ENCODE assay signal across 27 mouse cellular contexts in the genomic region with DNA sequence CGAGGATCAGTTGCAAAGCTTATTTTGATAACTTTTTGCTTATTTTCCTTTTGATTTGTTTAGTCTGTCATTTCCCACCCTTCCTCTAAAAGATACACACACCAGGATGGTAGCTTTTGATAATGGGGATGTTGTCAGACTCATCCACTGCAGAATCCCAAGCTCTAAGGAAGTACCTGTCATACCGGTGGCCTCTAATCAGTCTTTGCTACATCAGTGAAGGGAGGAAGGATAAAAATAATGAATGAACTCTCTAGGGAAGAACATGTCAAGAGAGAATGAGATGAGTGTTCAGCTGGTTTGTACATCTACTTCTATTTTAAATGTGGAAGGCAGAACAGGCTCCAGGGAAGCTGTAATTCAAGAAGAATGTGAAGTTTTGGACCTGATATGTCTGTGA. TPM values are rescaled to one million over a fixed set of nuclear protein-coding genes. Genes with fewer than 3 reads are reported as not detected.
DNase-seq lines count a peak whose midpoint lies in the region; ATAC-seq lines count a peak whose summit lies in the region.
"Had no signal": no experiment of that assay in that cellular context is flagged by ENCODE, and none has a peak within 500 bp of the region (broad histone marks: within the 10 kb centered on the region; RNA-seq: fewer than 3 reads in every experiment).

No protein-coding gene starts in this region.

- DNase-seq in forebrain, embryonic 10.5 days (ENCODE audit: extremely low spot score, low spot score): no peak
- DNase-seq in hindbrain, embryonic 10.5 days (ENCODE audit: low spot score): no peak
- DNase-seq in midbrain, embryonic 11.5 days (ENCODE audit: low spot score, missing footprints): no peak
- no peak for DNase-seq in right cerebral cortex, adult 18-20 months
- DNase-seq: adrenal gland, postnatal 10 days; cerebellum, adult 11-12 months; cerebellum, postnatal 10 days; gastrocnemius, adult 2 months; gastrocnemius, postnatal 36 days; heart, adult 18-20 months; heart, postnatal 36 days; kidney, adult 8-10 months; kidney, postnatal 4 days; liver, postnatal 0 days; lung, postnatal 36 days; spleen, adult 18-20 months; thymus, postnatal 14 days had no signal

- H3K27ac ChIP-seq in forebrain, embryonic 15.5 days (replicated peaks): peak overlapping the region; percentile 63; the same call in 1 of the 2 replicates
- no peak overlapping the region for H3K27ac ChIP-seq in forebrain, embryonic 10.5 days
- peak overlapping the region; percentile 50; the same call in 1 of the 2 replicates for H3K27ac ChIP-seq in hindbrain, embryonic 15.5 days (replicated peaks)
- no peak overlapping the region for H3K27ac ChIP-seq in hindbrain, embryonic 10.5 days
- peak overlapping the region; percentile 79 for H3K27ac ChIP-seq in midbrain, embryonic 13.5 days
- H3K27ac ChIP-seq in midbrain, embryonic 11.5 days (ENCODE audit: low read depth, low read length): no peak overlapping the region
- H3K27ac ChIP-seq in midbrain, embryonic 16.5 days (ENCODE audit: low read length): peak overlapping the region; percentile 88
- H3K27ac ChIP-seq: gastrocnemius, adult 2 months; kidney, postnatal 0 days; limb, embryonic 13.5 days; liver, embryonic 12.5 days had no signal

- H3K4me3 ChIP-seq in forebrain, embryonic 15.5 days: no peak overlapping the region
- H3K4me3 ChIP-seq in forebrain, embryonic 10.5 days: no peak overlapping the region
- no peak overlapping the region for H3K4me3 ChIP-seq in hindbrain, embryonic 15.5 days
- no peak overlapping the region for H3K4me3 ChIP-seq in hindbrain, embryonic 10.5 days
- no peak overlapping the region for H3K4me3 ChIP-seq in midbrain, embryonic 13.5 days (replicated peaks)
- no peak overlapping the region for H3K4me3 ChIP-seq in midbrain, embryonic 11.5 days (ENCODE audit: low read depth, low read length)
- no peak overlapping the region for H3K4me3 ChIP-seq in midbrain, embryonic 16.5 days (ENCODE audit: low read depth, low read length)
- H3K4me3 ChIP-seq: gastrocnemius, adult 2 months; limb, embryonic 13.5 days; liver, embryonic 12.5 days had no signal

- ATAC-seq in forebrain, embryonic 15.5 days (replicated peaks): peak; percentile 23; the same call in 1 of the 2 replicates
- no peak for ATAC-seq in hindbrain, embryonic 15.5 days (ENCODE audit: low FRiP score, low read depth)
- ATAC-seq in midbrain, embryonic 13.5 days: peak; percentile 34
- ATAC-seq in midbrain, embryonic 11.5 days (ENCODE audit: low FRiP score): no peak
- ATAC-seq in midbrain, embryonic 16.5 days: peak; percentile 53
- ATAC-seq: intestine, embryonic 16.5 days; liver, embryonic 12.5 days; liver, postnatal 0 days had no signal

- no peak overlapping the region for H3K4me2 ChIP-seq in forebrain, embryonic 15.5 days (replicated peaks)
- no peak overlapping the region for H3K4me2 ChIP-seq in hindbrain, embryonic 15.5 days
- no peak overlapping the region for H3K4me2 ChIP-seq in midbrain, embryonic 13.5 days (replicated peaks)
- no peak overlapping the region for H3K4me2 ChIP-seq in midbrain, embryonic 11.5 days
- no peak overlapping the region for H3K4me2 ChIP-seq in midbrain, embryonic 16.5 days (ENCODE audit: low read length)
- H3K4me2 ChIP-seq: heart, embryonic 11.5 days; limb, embryonic 13.5 days; liver, embryonic 12.5 days had no signal

- no peaks in the 10 kb centered on the region for H3K36me3 ChIP-seq in forebrain, embryonic 15.5 days
- H3K36me3 ChIP-seq in forebrain, embryonic 10.5 days (replicated peaks): no peaks in the 10 kb centered on the region
- H3K36me3 ChIP-seq in hindbrain, embryonic 15.5 days: no peaks in the 10 kb centered on the region
- no peaks in the 10 kb centered on the region for H3K36me3 ChIP-seq in hindbrain, embryonic 10.5 days
- H3K36me3 ChIP-seq in midbrain, embryonic 13.5 days: no peaks in the 10 kb centered on the region
- no peaks in the 10 kb centered on the region for H3K36me3 ChIP-seq in midbrain, embryonic 11.5 days (ENCODE audit: control insufficient read depth, insufficient read depth, low read length)
- no peaks in the 10 kb centered on the region for H3K36me3 ChIP-seq in midbrain, embryonic 16.5 days (ENCODE audit: control insufficient read depth, insufficient read depth, low read length)
- H3K36me3 ChIP-seq: G1E; limb, embryonic 13.5 days; liver, embryonic 12.5 days had no signal

- H3K9ac ChIP-seq in forebrain, embryonic 15.5 days (replicated peaks): no peak overlapping the region
- H3K9ac ChIP-seq in hindbrain, embryonic 15.5 days: no peak overlapping the region
- H3K9ac ChIP-seq in midbrain, embryonic 13.5 days (replicated peaks): no peak overlapping the region
- H3K9ac ChIP-seq in midbrain, embryonic 11.5 days (ENCODE audit: low read length): no peak overlapping the region
- H3K9ac ChIP-seq in midbrain, embryonic 16.5 days (ENCODE audit: low read depth, low read length): no peak overlapping the region
- H3K9ac ChIP-seq: limb, embryonic 13.5 days; liver, embryonic 12.5 days; liver, postnatal 0 days had no signal

- H3K4me1 ChIP-seq in forebrain, embryonic 15.5 days: peaks cover 11% of the 10 kb centered on the region
- no peaks in the 10 kb centered on the region; the same call in 1 of the 2 replicates for H3K4me1 ChIP-seq in forebrain, embryonic 10.5 days
- peaks cover 23% of the 10 kb centered on the region for H3K4me1 ChIP-seq in hindbrain, embryonic 15.5 days (replicated peaks)
- peaks cover 5% of the 10 kb centered on the region; the same call in 1 of the 2 replicates for H3K4me1 ChIP-seq in hindbrain, embryonic 10.5 days (replicated peaks)
- H3K4me1 ChIP-seq in midbrain, embryonic 13.5 days (replicated peaks): peaks cover 27% of the 10 kb centered on the region
- no peaks in the 10 kb centered on the region for H3K4me1 ChIP-seq in midbrain, embryonic 11.5 days (ENCODE audit: control insufficient read depth, insufficient read depth, low read length)
- peaks cover 21% of the 10 kb centered on the region for H3K4me1 ChIP-seq in midbrain, embryonic 16.5 days (ENCODE audit: control insufficient read depth, insufficient read depth, low read length)
- H3K4me1 ChIP-seq: liver, embryonic 12.5 days had no signal

- no peaks in the 10 kb centered on the region for H3K27me3 ChIP-seq in forebrain, embryonic 15.5 days
- H3K27me3 ChIP-seq in forebrain, embryonic 10.5 days (ENCODE audit: poor library complexity, severe bottlenecking): no peaks in the 10 kb centered on the region
- no peaks in the 10 kb centered on the region for H3K27me3 ChIP-seq in hindbrain, embryonic 15.5 days
- H3K27me3 ChIP-seq in hindbrain, embryonic 10.5 days (ENCODE audit: insufficient read depth, poor library complexity, severe bottlenecking): no peaks in the 10 kb centered on the region
- no peaks in the 10 kb centered on the region for H3K27me3 ChIP-seq in midbrain, embryonic 13.5 days
- H3K27me3 ChIP-seq in midbrain, embryonic 11.5 days (ENCODE audit: control insufficient read depth, insufficient read depth, low read length): no peaks in the 10 kb centered on the region
- no peaks in the 10 kb centered on the region for H3K27me3 ChIP-seq in midbrain, embryonic 16.5 days (ENCODE audit: control insufficient read depth, insufficient read depth, low read depth, low read length)
- H3K27me3 ChIP-seq: limb, embryonic 13.5 days; liver, embryonic 12.5 days had no signal

- 77% methylated on average over 2 of the region's 2 CpGs for WGBS in forebrain, embryonic 15.5 days
- WGBS in forebrain, embryonic 10.5 days: 81% methylated on average over 2 of the region's 2 CpGs
- 52% methylated on average over 2 of the region's 2 CpGs for WGBS in hindbrain, embryonic 15.5 days
- WGBS in hindbrain, embryonic 10.5 days: 74% methylated on average over 2 of the region's 2 CpGs
- 64% methylated on average over 2 of the region's 2 CpGs for WGBS in midbrain, embryonic 13.5 days
- 67% methylated on average over 2 of the region's 2 CpGs for WGBS in midbrain, embryonic 11.5 days
- 47% methylated on average over 2 of the region's 2 CpGs for WGBS in midbrain, embryonic 16.5 days

- H3K9me3 ChIP-seq in forebrain, embryonic 15.5 days: no peaks in the 10 kb centered on the region
- no peaks in the 10 kb centered on the region for H3K9me3 ChIP-seq in forebrain, embryonic 10.5 days
- no peaks in the 10 kb centered on the region for H3K9me3 ChIP-seq in hindbrain, embryonic 15.5 days
- H3K9me3 ChIP-seq in hindbrain, embryonic 10.5 days: no peaks in the 10 kb centered on the region
- H3K9me3 ChIP-seq in midbrain, embryonic 13.5 days: no peaks in the 10 kb centered on the region
- no peaks in the 10 kb centered on the region for H3K9me3 ChIP-seq in midbrain, embryonic 11.5 days (ENCODE audit: control insufficient read depth, low read length)
- H3K9me3 ChIP-seq in midbrain, embryonic 16.5 days (replicated peaks; ENCODE audit: control insufficient read depth, low read length, poor library complexity, severe bottlenecking): no peaks in the 10 kb centered on the region
- H3K9me3 ChIP-seq: G1E; limb, embryonic 13.5 days; liver, embryonic 12.5 days had no signal

RNA-seq across cellular contexts. Expression of a gene that starts 41.3 kb away (rescaled TPM):
- polyA plus RNA-seq in forebrain, embryonic 15.5 days (2015; fragmentation: Nextera tagmentation; extraction: Ambion mirVana): 8.2 and 9.3 TPM in 2 replicates
- 5.0 and 6.1 TPM in 2 replicates for polyA plus RNA-seq in forebrain, embryonic 10.5 days (2016; fragmentation: Nextera tagmentation; extraction: Ambion mirVana)
- polyA plus RNA-seq in hindbrain, embryonic 15.5 days (2015; fragmentation: Nextera tagmentation; extraction: Ambion mirVana): 8.2 and 8.8 TPM in 2 replicates
- 5.8 and 6.4 TPM in 2 replicates for polyA plus RNA-seq in hindbrain, embryonic 10.5 days (2016; fragmentation: Nextera tagmentation; extraction: Ambion mirVana)
- polyA plus RNA-seq in midbrain, embryonic 13.5 days (2015; fragmentation: Nextera tagmentation; extraction: Ambion mirVana): 7.4 and 8.0 TPM in 2 replicates
- polyA plus RNA-seq in midbrain, embryonic 11.5 days (2014; fragmentation: Nextera tagmentation; extraction: Ambion mirVana): 9.9 and 10.1 TPM in 2 replicates
- polyA plus RNA-seq in midbrain, embryonic 16.5 days (2015; fragmentation: Nextera tagmentation; extraction: Ambion mirVana): 6.5 and 6.9 TPM in 2 replicates

Comparison
In these comparisons a context has a peak if more than half of its experiments do, and no peak if none do; other contexts are left out.
1. ATAC-seq: peak in forebrain, embryonic 15.5 days (single experiment), midbrain, embryonic 13.5 days (single experiment) and midbrain, embryonic 16.5 days (single experiment); none in hindbrain, embryonic 15.5 days (single experiment) and midbrain, embryonic 11.5 days (single experiment).
2. H3K27ac ChIP-seq: peak in forebrain, embryonic 15.5 days (single experiment), hindbrain, embryonic 15.5 days (single experiment), midbrain, embryonic 13.5 days (single experiment) and midbrain, embryonic 16.5 days (single experiment); none in forebrain, embryonic 10.5 days (single experiment), hindbrain, embryonic 10.5 days (single experiment) and midbrain, embryonic 11.5 days (single experiment).